In genomic region chr14:34868513-34869260, GRCm38 (mm10) we compare ENCODE assay signal across 30 mouse cellular contexts. TPM values are rescaled to one million over a fixed set of nuclear protein-coding genes. Genes with fewer than 3 reads are reported as not detected.
DNase-seq lines count a peak whose midpoint lies in the region; ATAC-seq and TF ChIP-seq lines count a peak whose summit lies in the region.
"Had no signal": no experiment of that assay in that cellular context is flagged by ENCODE, and none has a peak within 500 bp of the region (broad histone marks: within the 10 kb centered on the region; RNA-seq: fewer than 3 reads in every experiment).

No protein-coding gene starts in this region.

- no peaks in the 10 kb centered on the region for H3K36me3 ChIP-seq in forebrain, embryonic 11.5 days (ENCODE audit: control insufficient read depth, insufficient read depth, low read length)
- no peaks in the 10 kb centered on the region for H3K36me3 ChIP-seq in forebrain, embryonic 16.5 days (ENCODE audit: control insufficient read depth, insufficient read depth)
- no peaks in the 10 kb centered on the region for H3K36me3 ChIP-seq in midbrain, embryonic 13.5 days
- H3K36me3 ChIP-seq in midbrain, embryonic 10.5 days = no peaks in the 10 kb centered on the region
- no peaks in the 10 kb centered on the region for H3K36me3 ChIP-seq in hindbrain, postnatal 0 days (ENCODE audit: insufficient read depth, low read length)
- H3K36me3 ChIP-seq in neural tube, embryonic 15.5 days = no peaks in the 10 kb centered on the region
- H3K36me3 ChIP-seq in thymus, adult 2 months (ENCODE audit: control insufficient read depth, insufficient read depth, low read length) = no peaks in the 10 kb centered on the region
- H3K36me3 ChIP-seq: embryonic facial prominence, embryonic 12.5 days; heart, embryonic 12.5 days; intestine, embryonic 15.5 days; limb, embryonic 10.5 days; limb, embryonic 15.5 days; liver, embryonic 13.5 days had no signal

- no peak overlapping the region for H3K4me3 ChIP-seq in forebrain, embryonic 11.5 days (ENCODE audit: low read depth, low read length)
- H3K4me3 ChIP-seq in forebrain, embryonic 16.5 days (replicated peaks; ENCODE audit: low read length) = no peak overlapping the region
- no peak overlapping the region for H3K4me3 ChIP-seq in midbrain, embryonic 13.5 days (replicated peaks)
- no peak overlapping the region for H3K4me3 ChIP-seq in midbrain, embryonic 10.5 days
- H3K4me3 ChIP-seq in hindbrain, postnatal 0 days (ENCODE audit: low read length) = no peak overlapping the region
- no peak overlapping the region for H3K4me3 ChIP-seq in neural tube, embryonic 15.5 days (replicated peaks)
- H3K4me3 ChIP-seq in thymus, adult 2 months (ENCODE audit: control insufficient read depth, insufficient read depth, low read length) = no peak overlapping the region
- H3K4me3 ChIP-seq: embryonic facial prominence, embryonic 12.5 days; heart, adult 2 months; heart, embryonic 12.5 days; intestine, embryonic 15.5 days; limb, embryonic 10.5 days; limb, embryonic 15.5 days; liver, embryonic 13.5 days; megakaryocyte, embryonic 14.5 days had no signal

- no peak overlapping the region for H3K9ac ChIP-seq in forebrain, embryonic 11.5 days (ENCODE audit: low read length)
- H3K9ac ChIP-seq in forebrain, embryonic 16.5 days (replicated peaks; ENCODE audit: low read depth, low read length) = no peak overlapping the region
- H3K9ac ChIP-seq in midbrain, embryonic 13.5 days (replicated peaks) = no peak overlapping the region
- H3K9ac ChIP-seq in hindbrain, postnatal 0 days (replicated peaks; ENCODE audit: low read length) = no peak overlapping the region
- no peak overlapping the region for H3K9ac ChIP-seq in neural tube, embryonic 15.5 days (replicated peaks)
- H3K9ac ChIP-seq: embryonic facial prominence, embryonic 12.5 days; forebrain, postnatal 0 days; heart, embryonic 12.5 days; intestine, embryonic 15.5 days; limb, embryonic 15.5 days; liver, embryonic 13.5 days had no signal

- DNase-seq in forebrain, embryonic 11.5 days (ENCODE audit: low spot score) = peak; percentile 28
- DNase-seq in midbrain, embryonic 10.5 days (ENCODE audit: low spot score) = no peak
- peak; percentile 74 for DNase-seq in hindbrain, postnatal 0 days (ENCODE audit: low spot score)
- DNase-seq in thymus, adult 2 months = no peak
- DNase-seq: adrenal gland, postnatal 10 days; cerebellum, adult 18-20 months; cerebellum, postnatal 36 days; forebrain, postnatal 0 days; heart, adult 2 months; kidney, adult 2 months; kidney, postnatal 4 days; liver, embryonic 13.5 days; lung, adult 18-20 months; lung, postnatal 4 days had no signal

- 88% methylated on average over 6 of the region's 6 CpGs for WGBS in forebrain, embryonic 11.5 days
- 68% methylated on average over 6 of the region's 6 CpGs for WGBS in forebrain, embryonic 16.5 days
- 64% methylated on average over 6 of the region's 6 CpGs for WGBS in midbrain, embryonic 13.5 days
- 85% methylated on average over 6 of the region's 6 CpGs for WGBS in midbrain, embryonic 10.5 days
- 31% methylated on average over 6 of the region's 6 CpGs for WGBS in hindbrain, postnatal 0 days
- 60% methylated on average over 6 of the region's 6 CpGs for WGBS in neural tube, embryonic 15.5 days
- WGBS in thymus, adult 2 months = 91% methylated on average over 6 of the region's 6 CpGs

- H3K27ac ChIP-seq in forebrain, embryonic 11.5 days (ENCODE audit: low read depth, low read length) = no peak overlapping the region
- no peak overlapping the region for H3K27ac ChIP-seq in forebrain, embryonic 16.5 days (ENCODE audit: low read length)
- H3K27ac ChIP-seq in midbrain, embryonic 13.5 days = no peak overlapping the region
- no peak overlapping the region for H3K27ac ChIP-seq in midbrain, embryonic 10.5 days (replicated peaks)
- no peak overlapping the region for H3K27ac ChIP-seq in hindbrain, postnatal 0 days
- H3K27ac ChIP-seq in neural tube, embryonic 15.5 days (replicated peaks) = no peak overlapping the region
- H3K27ac ChIP-seq in thymus, adult 2 months (ENCODE audit: control insufficient read depth, insufficient read depth, low read length) = no peak overlapping the region
- H3K27ac ChIP-seq: embryonic facial prominence, embryonic 12.5 days; heart, adult 2 months; intestine, embryonic 15.5 days; kidney, postnatal 0 days; limb, embryonic 10.5 days; limb, embryonic 15.5 days; liver, embryonic 13.5 days had no signal

- no peaks in the 10 kb centered on the region for H3K9me3 ChIP-seq in forebrain, embryonic 11.5 days (ENCODE audit: control insufficient read depth, low read length)
- no peaks in the 10 kb centered on the region for H3K9me3 ChIP-seq in forebrain, embryonic 16.5 days (ENCODE audit: control insufficient read depth, low read length)
- H3K9me3 ChIP-seq in midbrain, embryonic 13.5 days = no peaks in the 10 kb centered on the region
- no peaks in the 10 kb centered on the region for H3K9me3 ChIP-seq in midbrain, embryonic 10.5 days (replicated peaks)
- no peaks in the 10 kb centered on the region for H3K9me3 ChIP-seq in hindbrain, postnatal 0 days (ENCODE audit: low read length)
- H3K9me3 ChIP-seq in neural tube, embryonic 15.5 days (replicated peaks) = no peaks in the 10 kb centered on the region
- H3K9me3 ChIP-seq: embryonic facial prominence, embryonic 12.5 days; heart, embryonic 12.5 days; intestine, embryonic 15.5 days; limb, embryonic 10.5 days; limb, embryonic 15.5 days; liver, embryonic 13.5 days; megakaryocyte, embryonic 14.5 days had no signal

- ATAC-seq in forebrain, embryonic 11.5 days (replicated peaks; ENCODE audit: low FRiP score) = no peak
- ATAC-seq in forebrain, embryonic 16.5 days = no peak
- ATAC-seq in midbrain, embryonic 13.5 days = 0 out of 2 replicates have a peak, but pooled peaks have one; percentile 44
- peak; percentile 85 for ATAC-seq in hindbrain, postnatal 0 days
- peak; percentile 42; the same call in 1 of the 2 replicates for ATAC-seq in neural tube, embryonic 15.5 days (ENCODE audit: low FRiP score)
- ATAC-seq: forebrain, postnatal 0 days; intestine, embryonic 15.5 days; lung, postnatal 0 days; Patski had no signal

- no peak for TF ChIP-seq POLR2A in thymus, adult 2 months (IDR thresholded peaks at IDR 0.05; ENCODE audit: control insufficient read depth, extremely low read depth, insufficient read depth, low read length, poor library complexity)

- no peaks in the 10 kb centered on the region for H3K4me1 ChIP-seq in forebrain, embryonic 11.5 days (replicated peaks; ENCODE audit: control insufficient read depth, insufficient read depth, low read length)
- no peaks in the 10 kb centered on the region for H3K4me1 ChIP-seq in forebrain, embryonic 16.5 days (replicated peaks; ENCODE audit: control insufficient read depth, insufficient read depth, low read length)
- H3K4me1 ChIP-seq in midbrain, embryonic 13.5 days (replicated peaks) = no peaks in the 10 kb centered on the region
- no peaks in the 10 kb centered on the region for H3K4me1 ChIP-seq in midbrain, embryonic 10.5 days
- no peaks in the 10 kb centered on the region; the same call in 1 of the 2 replicates for H3K4me1 ChIP-seq in hindbrain, postnatal 0 days (ENCODE audit: insufficient read depth, low read length)
- peaks cover 14% of the 10 kb centered on the region for H3K4me1 ChIP-seq in neural tube, embryonic 15.5 days
- no peaks in the 10 kb centered on the region for H3K4me1 ChIP-seq in thymus, adult 2 months (replicated peaks; ENCODE audit: control insufficient read depth, insufficient read depth, low read length)
- H3K4me1 ChIP-seq: embryonic facial prominence, embryonic 12.5 days; heart, embryonic 12.5 days; intestine, embryonic 15.5 days; limb, embryonic 10.5 days; limb, embryonic 15.5 days; liver, embryonic 13.5 days; megakaryocyte, embryonic 14.5 days had no signal

- H3K4me2 ChIP-seq in forebrain, embryonic 11.5 days (ENCODE audit: low read depth, low read length, severe bottlenecking) = no peak overlapping the region
- no peak overlapping the region for H3K4me2 ChIP-seq in forebrain, embryonic 16.5 days (ENCODE audit: low read length)
- H3K4me2 ChIP-seq in midbrain, embryonic 13.5 days (replicated peaks) = no peak overlapping the region
- H3K4me2 ChIP-seq in hindbrain, postnatal 0 days (ENCODE audit: low read depth, low read length) = no peak overlapping the region
- no peak overlapping the region for H3K4me2 ChIP-seq in neural tube, embryonic 15.5 days
- H3K4me2 ChIP-seq: embryonic facial prominence, embryonic 12.5 days; heart, embryonic 12.5 days; intestine, embryonic 15.5 days; limb, embryonic 15.5 days; liver, embryonic 13.5 days had no signal

- no peaks in the 10 kb centered on the region for H3K27me3 ChIP-seq in forebrain, embryonic 11.5 days (ENCODE audit: control insufficient read depth, insufficient read depth, low read length)
- H3K27me3 ChIP-seq in forebrain, embryonic 16.5 days (replicated peaks; ENCODE audit: control insufficient read depth, insufficient read depth, low read length) = no peaks in the 10 kb centered on the region
- no peaks in the 10 kb centered on the region for H3K27me3 ChIP-seq in midbrain, embryonic 13.5 days
- no peaks in the 10 kb centered on the region for H3K27me3 ChIP-seq in midbrain, embryonic 10.5 days (ENCODE audit: low read depth, poor library complexity, severe bottlenecking)
- no peaks in the 10 kb centered on the region for H3K27me3 ChIP-seq in hindbrain, postnatal 0 days (ENCODE audit: insufficient read depth, low read length)
- no peaks in the 10 kb centered on the region for H3K27me3 ChIP-seq in neural tube, embryonic 15.5 days (replicated peaks)
- no peaks in the 10 kb centered on the region for H3K27me3 ChIP-seq in thymus, adult 2 months (ENCODE audit: control insufficient read depth, insufficient read depth, low read length)
- H3K27me3 ChIP-seq: embryonic facial prominence, embryonic 12.5 days; intestine, embryonic 15.5 days; limb, embryonic 15.5 days; liver, embryonic 13.5 days; megakaryocyte, embryonic 14.5 days; Patski had no signal

- TF ChIP-seq CTCF in hindbrain, postnatal 0 days (IDR thresholded peaks at IDR 0.05; ENCODE audit: low read depth) = no peak
- TF ChIP-seq CTCF in thymus, adult 2 months (IDR thresholded peaks at IDR 0.05; ENCODE audit: borderline replicate concordance, control insufficient read depth, extremely low read depth, insufficient read depth, low read length, poor library complexity) = no peak

RNA-seq across cellular contexts. Expression of gene Grid1, which starts 48.8 kb away (rescaled TPM):
- polyA plus RNA-seq in forebrain, embryonic 11.5 days (2014; fragmentation: Nextera tagmentation; extraction: Ambion mirVana) = 0.36 and 0.72 TPM in 2 replicates
- polyA plus RNA-seq in forebrain, embryonic 16.5 days (2015; fragmentation: Nextera tagmentation; extraction: Ambion mirVana) = 2.3 and 4.5 TPM in 2 replicates
- polyA plus RNA-seq in midbrain, embryonic 13.5 days (2015; fragmentation: Nextera tagmentation; extraction: Ambion mirVana) = 2.5 and 2.7 TPM in 2 replicates
- polyA plus RNA-seq in midbrain, embryonic 10.5 days (2016; fragmentation: Nextera tagmentation; extraction: Ambion mirVana) = 0.28 and 0.40 TPM in 2 replicates
- 33.7 and 36.7 TPM in 2 replicates for total RNA-seq in hindbrain, postnatal 0 days (2014; rRNA removed)
- 8.1 and 8.6 TPM in 2 replicates for polyA plus RNA-seq in hindbrain, postnatal 0 days (2015; fragmentation: Nextera tagmentation; extraction: Ambion mirVana)
- polyA plus RNA-seq in neural tube, embryonic 15.5 days (2015; fragmentation: Nextera tagmentation; extraction: Ambion mirVana) = 7.2 and 8.3 TPM in 2 replicates
- polyA plus RNA-seq in thymus, adult 2 months (2012; rRNA removed) = 0.19 and 0.26 TPM in 2 replicates
- total RNA-seq: gastrocnemius, adult 8-10 months; heart, adult 2 months; hematopoietic stem cell, adult 5-6 weeks; MEL; monocyte, adult 5-6 weeks had no signal
- polyA plus RNA-seq: Patski had no signal

Comparison
In these comparisons a context has a peak if more than half of its experiments do, and no peak if none do; other contexts are left out.
1. ATAC-seq: peak in midbrain, embryonic 13.5 days (single experiment), hindbrain, postnatal 0 days (single experiment) and neural tube, embryonic 15.5 days (single experiment); none in forebrain, embryonic 11.5 days (single experiment) and forebrain, embryonic 16.5 days (single experiment).
2. DNase-seq: peak in forebrain, embryonic 11.5 days (single experiment) and hindbrain, postnatal 0 days (single experiment); none in midbrain, embryonic 10.5 days (single experiment) and thymus, adult 2 months (single experiment).